Mouse (Mus musculus): ENCODE measurements around the gene Snrnp70. TPM values are rescaled to one million over a fixed set of nuclear protein-coding genes. Genes with fewer than 3 reads are reported as not detected.
A peak's percentile ranks its signal among the peaks of the same experiment; 100 is the strongest.
"Not testable (repeated sequence)": the region's sequence is repeated elsewhere in the genome, so short reads cannot be mapped to it uniquely, and the experiment has no call there.

Gene Snrnp70
- total RNA-seq, 2 experiments from 2014 or later = 386 to 456 TPM

GRCm38 (mm10) chr7:45412421-45412820 lies 16.9 kb upstream of the Snrnp70 start:
- DNase-seq (ENCODE audit: low spot score in 2 of 2) = no peak

GRCm38 (mm10) chr7:45409497-45410163 lies 14.1 kb upstream of the Snrnp70 start:
- DNase-seq (ENCODE audit: low spot score in 2 of 2) = no peak

- no peak for DNase-seq (ENCODE audit: low spot score in 2 of 2)
Measured at GRCm38 (mm10) chr7:45408949-45409348, 13.4 kb upstream of the Snrnp70 start.

GRCm38 (mm10) chr7:45408351-45408750 lies 12.8 kb upstream of the Snrnp70 start:
- no peak for DNase-seq (ENCODE audit: low spot score in 2 of 2)

GRCm38 (mm10) chr7:45407836-45408235 lies 12.3 kb upstream of the Snrnp70 start:
- DNase-seq (ENCODE audit: low spot score in 2 of 2) = no peak

- DNase-seq (ENCODE audit: low spot score in 2 of 2) = no peak
Measured at GRCm38 (mm10) chr7:45406157-45407156, 10.9 kb upstream of the Snrnp70 start.

- DNase-seq (ENCODE audit: low spot score in 2 of 2) = peak; percentile 53 to 59
Measured at GRCm38 (mm10) chr7:45405091-45406075, 9.8 kb upstream of the Snrnp70 start, which contains the start of gene Kcna7. TSS of gene Kcna7 (plus strand) at chr7:45405653.

- peak in 1 of 2 experiments; percentile 31 for DNase-seq (ENCODE audit: low spot score in 2 of 2)
Measured at GRCm38 (mm10) chr7:45403532-45404261, 8.2 kb upstream of the Snrnp70 start.

GRCm38 (mm10) chr7:45401521-45402085 lies 6.1 kb upstream of the Snrnp70 start:
- no peak for DNase-seq (ENCODE audit: low spot score in 2 of 2)

- no peak for DNase-seq (ENCODE audit: low spot score in 2 of 2)
Measured at GRCm38 (mm10) chr7:45396787-45397186, 1.2 kb upstream of the Snrnp70 start.

GRCm38 (mm10) chr7:45396337-45396775 lies 814 bp upstream of the Snrnp70 start:
- DNase-seq (ENCODE audit: low spot score in 2 of 2) = not testable (repeated sequence)

GRCm38 (mm10) chr7:45395129-45395541 lies 407 bp downstream of the Snrnp70 start:
- no peak for DNase-seq (ENCODE audit: low spot score in 2 of 2)

- DNase-seq (ENCODE audit: low spot score in 2 of 2) = no peak
Measured at GRCm38 (mm10) chr7:45386077-45386476, 9.5 kb downstream of the Snrnp70 start.

- peak in 1 of 2 experiments; percentile 45 for DNase-seq (ENCODE audit: low spot score in 2 of 2)
Measured at GRCm38 (mm10) chr7:45376057-45376456, 19.5 kb downstream of the Snrnp70 start.

- DNase-seq (ENCODE audit: low spot score in 2 of 2) = no peak
Measured at GRCm38 (mm10) chr7:45374620-45375019, 20.9 kb downstream of the Snrnp70 start.

GRCm38 (mm10) chr7:45372371-45372770 lies 23.2 kb downstream of the Snrnp70 start:
- no peak for DNase-seq (ENCODE audit: low spot score in 2 of 2)

GRCm38 (mm10) chr7:45370475-45371311 lies 24.8 kb downstream of the Snrnp70 start, which contains the start of gene Lin7b:
TSS of gene Lin7b (minus strand) at chr7:45370583.
- DNase-seq (ENCODE audit: low spot score in 2 of 2) = peak; percentile 93 to 95

- no peak for DNase-seq (ENCODE audit: low spot score in 2 of 2)
Measured at GRCm38 (mm10) chr7:45369836-45370474, 25.6 kb downstream of the Snrnp70 start.

Measured in layer of hippocampus, postnatal 14 days (tissue).